Mouse (Mus musculus): ENCODE results near the gene Fam186b.
"Not testable (repeated sequence)": the region's sequence is repeated elsewhere in the genome, so short reads cannot be mapped to it uniquely, and the experiment has no call there.

Fam186b gene

GRCm38 (mm10) chr15:99259730-99260252, 35.9 kb downstream of the Fam186b start:
- peak; percentile 25 to 52 for DNase-seq (ENCODE audit: low spot score in 2 of 2)

- no peak for DNase-seq (ENCODE audit: low spot score in 2 of 2)
Measured at GRCm38 (mm10) chr15:99259167-99259729, 36.4 kb downstream of the Fam186b start.

GRCm38 (mm10) chr15:99255241-99255749, 40.4 kb downstream of the Fam186b start:
- DNase-seq (ENCODE audit: low spot score in 2 of 2), result no peak

GRCm38 (mm10) chr15:99254477-99255005, 41.1 kb downstream of the Fam186b start:
- no peak for DNase-seq (ENCODE audit: low spot score in 2 of 2)

GRCm38 (mm10) chr15:99253772-99254171, 41.9 kb downstream of the Fam186b start:
- DNase-seq (ENCODE audit: low spot score in 2 of 2), result no peak

- not testable (repeated sequence) for DNase-seq (ENCODE audit: low spot score in 2 of 2)
Measured at GRCm38 (mm10) chr15:99253175-99253479, 42.6 kb downstream of the Fam186b start.

GRCm38 (mm10) chr15:99252381-99253174, 43.1 kb downstream of the Fam186b start:
- DNase-seq (ENCODE audit: low spot score in 2 of 2), result no peak

GRCm38 (mm10) chr15:99251626-99252380, 43.9 kb downstream of the Fam186b start, which contains the start of gene Mcrs1:
TSS of gene Mcrs1 (minus strand) at chr15:99251961.
- peak; percentile 97 for DNase-seq (ENCODE audit: low spot score in 2 of 2)

- DNase-seq (ENCODE audit: low spot score in 2 of 2), result peak; percentile 20 to 21
Measured at GRCm38 (mm10) chr15:99251111-99251510, 44.6 kb downstream of the Fam186b start.

- no peak for DNase-seq (ENCODE audit: low spot score in 2 of 2)
Measured at GRCm38 (mm10) chr15:99249938-99250337, 45.8 kb downstream of the Fam186b start.

- no peak for DNase-seq (ENCODE audit: low spot score in 2 of 2)
Measured at GRCm38 (mm10) chr15:99248972-99249371, 46.7 kb downstream of the Fam186b start.

GRCm38 (mm10) chr15:99246736-99247135, 49.0 kb downstream of the Fam186b start:
- DNase-seq (ENCODE audit: low spot score in 2 of 2), result not testable (repeated sequence)

GRCm38 (mm10) chr15:99242045-99242444, 53.6 kb downstream of the Fam186b start:
- no peak for DNase-seq (ENCODE audit: low spot score in 2 of 2)

- no peak for DNase-seq (ENCODE audit: low spot score in 2 of 2)
Measured at GRCm38 (mm10) chr15:99241249-99241648, 54.4 kb downstream of the Fam186b start.

- DNase-seq (ENCODE audit: low spot score in 2 of 2), result no peak
Measured at GRCm38 (mm10) chr15:99240129-99240528, 55.6 kb downstream of the Fam186b start.

GRCm38 (mm10) chr15:99238006-99238405, 57.7 kb downstream of the Fam186b start:
- no peak for DNase-seq (ENCODE audit: low spot score in 2 of 2)

GRCm38 (mm10) chr15:99234326-99235010, 61.2 kb downstream of the Fam186b start:
- no peak for DNase-seq (ENCODE audit: low spot score in 2 of 2)

GRCm38 (mm10) chr15:99233719-99234118, 62.0 kb downstream of the Fam186b start:
- DNase-seq (ENCODE audit: low spot score in 2 of 2), result no peak

GRCm38 (mm10) chr15:99231998-99232397, 63.7 kb downstream of the Fam186b start:
- DNase-seq (ENCODE audit: low spot score in 2 of 2), result no peak

GRCm38 (mm10) chr15:99226090-99226489, 69.6 kb downstream of the Fam186b start:
- DNase-seq (ENCODE audit: low spot score in 2 of 2), result no peak

- no peak for DNase-seq (ENCODE audit: low spot score in 2 of 2)
Measured at GRCm38 (mm10) chr15:99225081-99225810, 70.4 kb downstream of the Fam186b start.
